Mouse (Mus musculus): ENCODE results near the gene Tmigd3. TPM values are rescaled to one million over a fixed set of nuclear protein-coding genes. Genes with fewer than 3 reads are reported as not detected.

Tmigd3 gene
- polyA plus RNA-seq, 1 experiment from 2014 or later: 0.17 TPM

GRCm38 (mm10) chr3:105868135-105868534 lies 2.6 kb upstream of the Tmigd3 start:
- no peaks in the 10 kb centered on the region for H3K36me3 ChIP-seq (ENCODE audit: control insufficient read depth, insufficient read depth, low read length)
- H3K27me3 ChIP-seq (ENCODE audit: control insufficient read depth, insufficient read depth, low read length): no peaks in the 10 kb centered on the region
- WGBS: 27% methylated on average over 2 of the region's 2 CpGs
- H3K4me3 ChIP-seq (ENCODE audit: low read depth, low read length): no peak overlapping the region
- no peaks in the 10 kb centered on the region for H3K4me1 ChIP-seq (replicated peaks; ENCODE audit: control insufficient read depth, insufficient read depth)
- peak; percentile 29 for DNase-seq (ENCODE audit: low spot score)
- TF ChIP-seq CTCF (IDR thresholded peaks at IDR 0.05; ENCODE audit: low read depth) (no peak), EP300 (optimal IDR thresholded peaks at IDR 0.05) (no peak)
- H3K4me2 ChIP-seq (replicated peaks; ENCODE audit: low read depth): no peak overlapping the region
- H3K27ac ChIP-seq (replicated peaks): peak overlapping the region; percentile 30; the same call in 1 of the 2 replicates
- no peak overlapping the region for H3K9ac ChIP-seq (ENCODE audit: low read length)
- H3K9me3 ChIP-seq (ENCODE audit: control insufficient read depth, low read length): no peaks in the 10 kb centered on the region
- ATAC-seq (ENCODE audit: low FRiP score, low TSS enrichment): peak; percentile 26; the same call in 1 of the 2 replicates

DNA sequence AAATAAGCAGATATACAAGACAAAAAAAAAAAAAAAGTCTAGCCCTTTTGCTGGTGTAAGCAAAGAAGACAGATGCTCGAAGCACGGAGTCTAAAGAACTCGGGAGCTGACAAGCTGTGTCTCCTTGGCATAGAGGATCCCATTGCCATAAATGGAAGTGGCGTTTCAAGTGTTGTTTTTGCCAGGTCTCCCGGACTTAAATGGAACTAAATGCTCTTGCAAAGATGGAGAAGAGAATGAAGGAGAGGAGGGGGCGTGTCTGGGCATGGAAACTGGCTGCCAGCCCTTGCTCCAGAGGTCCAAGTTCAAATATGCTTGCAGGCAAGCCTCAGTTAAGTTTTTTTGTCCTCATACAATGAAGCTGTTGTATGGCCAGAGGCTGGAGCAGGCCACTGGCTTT lies 1.3 kb downstream of the Tmigd3 start:
- DNase-seq (ENCODE audit: low spot score): no peak

DNA sequence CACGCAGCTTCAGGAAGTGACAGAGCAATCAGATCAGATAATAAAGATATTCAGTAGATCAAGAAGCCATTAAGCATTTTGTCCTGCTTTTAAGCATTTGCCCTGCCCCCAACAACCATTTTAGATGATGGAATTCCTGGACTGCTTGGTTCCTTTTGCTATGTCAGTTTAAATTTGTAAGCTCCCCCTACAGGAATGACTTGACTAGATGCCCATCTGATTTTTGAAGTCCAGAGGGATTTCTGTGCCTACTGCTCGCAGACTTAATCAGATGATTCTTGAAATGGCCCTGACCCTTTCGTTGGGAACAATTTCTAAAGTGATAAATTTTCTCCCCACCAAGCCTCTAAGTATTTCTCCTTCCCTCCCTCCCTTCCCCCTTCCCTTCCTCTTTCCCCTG lies 1.9 kb downstream of the Tmigd3 start:
- Histone ChIP-seq H3K27me3 (ENCODE audit: control insufficient read depth, insufficient read depth, low read length) (no peaks in the 10 kb centered on the region), H3K9me3 (ENCODE audit: control insufficient read depth, low read length) (no peaks in the 10 kb centered on the region), H3K27ac (replicated peaks) (peak overlapping the region; percentile 83), H3K4me3 (ENCODE audit: low read depth, low read length) (no peak overlapping the region), H3K4me1 (replicated peaks; ENCODE audit: control insufficient read depth, insufficient read depth) (no peaks in the 10 kb centered on the region), H3K4me2 (replicated peaks; ENCODE audit: low read depth) (no peak overlapping the region), H3K36me3 (ENCODE audit: control insufficient read depth, insufficient read depth, low read length) (no peaks in the 10 kb centered on the region), H3K9ac (ENCODE audit: low read length) (no peak overlapping the region)
- TF ChIP-seq EP300 (optimal IDR thresholded peaks at IDR 0.05) (no peak), CTCF (IDR thresholded peaks at IDR 0.05; ENCODE audit: low read depth) (peak; percentile 28; the same call in 1 of the 2 replicates)
- 34% methylated on average over 3 of the region's 3 CpGs for WGBS
- DNase-seq (ENCODE audit: low spot score) (no peak), ATAC-seq (ENCODE audit: low FRiP score, low TSS enrichment) (no peak)

More for the DNA sequence above, 1.3 kb downstream of the Tmigd3 start:
- H3K9ac ChIP-seq (ENCODE audit: low read length): no peak overlapping the region
- H3K4me2 ChIP-seq (replicated peaks; ENCODE audit: low read depth): no peak overlapping the region
- ATAC-seq (ENCODE audit: low FRiP score, low TSS enrichment): 0 out of 2 replicates have a peak, but pooled peaks have one; percentile 38
- H3K27me3 ChIP-seq (ENCODE audit: control insufficient read depth, insufficient read depth, low read length): no peaks in the 10 kb centered on the region
- no peaks in the 10 kb centered on the region for H3K36me3 ChIP-seq (ENCODE audit: control insufficient read depth, insufficient read depth, low read length)
- peak overlapping the region; percentile 83 for H3K27ac ChIP-seq (replicated peaks)
- H3K4me3 ChIP-seq (ENCODE audit: low read depth, low read length): no peak overlapping the region
- H3K4me1 ChIP-seq (replicated peaks; ENCODE audit: control insufficient read depth, insufficient read depth): no peaks in the 10 kb centered on the region
- no peaks in the 10 kb centered on the region for H3K9me3 ChIP-seq (ENCODE audit: control insufficient read depth, low read length)
- TF ChIP-seq EP300 (optimal IDR thresholded peaks at IDR 0.05) (peak; percentile 16), CTCF (IDR thresholded peaks at IDR 0.05; ENCODE audit: low read depth) (no peak)
- 34% methylated on average over 6 of the region's 6 CpGs for WGBS

DNA sequence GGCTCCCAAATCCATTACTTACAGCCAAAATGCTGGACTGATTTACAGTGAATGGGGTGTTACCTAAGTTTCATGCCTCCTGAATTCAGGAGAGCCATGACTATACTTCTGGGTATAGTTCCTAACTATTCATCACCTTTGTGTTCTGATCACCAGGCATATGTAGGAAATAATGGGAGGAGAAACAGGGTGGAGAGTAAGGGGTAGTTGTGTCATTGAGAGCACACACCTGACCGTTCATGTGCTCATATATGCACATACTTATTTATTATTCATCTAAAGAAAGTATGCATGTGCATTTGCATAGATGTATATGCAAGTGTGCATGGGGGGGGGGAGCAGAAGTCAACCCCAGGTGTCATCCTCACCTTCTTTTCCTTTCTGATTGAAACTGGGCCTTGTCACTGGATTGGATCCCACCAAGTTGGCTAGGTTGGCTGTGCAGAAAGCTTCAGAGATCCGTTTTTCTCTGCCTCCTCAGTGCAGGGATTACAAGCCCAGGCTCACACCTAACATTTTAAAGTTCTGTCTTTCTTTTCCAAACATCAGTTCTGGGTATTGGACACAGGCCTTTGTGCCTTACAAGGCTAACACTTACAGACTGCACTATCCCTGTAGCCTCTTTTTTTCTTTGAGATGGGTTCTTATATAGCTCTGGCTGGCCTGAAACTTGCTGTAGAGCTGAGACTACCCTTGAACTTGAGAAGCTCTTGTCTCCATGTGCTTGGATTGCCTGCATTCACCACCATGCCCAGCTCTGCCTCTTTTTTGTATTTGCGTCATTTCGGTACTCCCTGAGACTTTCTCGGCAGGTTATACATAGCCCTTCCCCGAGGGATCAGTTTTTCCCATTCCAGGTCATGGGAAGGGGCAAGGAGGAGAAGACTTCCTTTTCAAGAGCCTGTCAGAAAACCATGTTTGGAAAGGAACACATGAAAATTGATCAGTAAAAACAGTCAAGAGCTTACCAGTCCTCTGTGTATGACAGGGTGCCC lies 3.0 kb downstream of the Tmigd3 start:
- TF ChIP-seq CTCF (IDR thresholded peaks at IDR 0.05; ENCODE audit: low read depth) (no peak), EP300 (optimal IDR thresholded peaks at IDR 0.05) (no peak)
- no peak for ATAC-seq (ENCODE audit: low FRiP score, low TSS enrichment)

GRCm38 (mm10) chr3:105876022-105876421 lies 5.3 kb downstream of the Tmigd3 start:
- Histone ChIP-seq H3K9me3 (ENCODE audit: control insufficient read depth, low read length) (no peaks in the 10 kb centered on the region), H3K27me3 (ENCODE audit: control insufficient read depth, insufficient read depth, low read length) (no peaks in the 10 kb centered on the region), H3K4me1 (replicated peaks; ENCODE audit: control insufficient read depth, insufficient read depth) (no peaks in the 10 kb centered on the region), H3K36me3 (ENCODE audit: control insufficient read depth, insufficient read depth, low read length) (no peaks in the 10 kb centered on the region), H3K27ac (replicated peaks) (no peak overlapping the region), H3K4me2 (replicated peaks; ENCODE audit: low read depth) (no peak overlapping the region), H3K9ac (ENCODE audit: low read length) (no peak overlapping the region), H3K4me3 (ENCODE audit: low read depth, low read length) (no peak overlapping the region)
- DNase-seq (ENCODE audit: low spot score): no peak
- TF ChIP-seq CTCF (IDR thresholded peaks at IDR 0.05; ENCODE audit: low read depth): no peak
- no peak for TF ChIP-seq EP300 (optimal IDR thresholded peaks at IDR 0.05)
- ATAC-seq (ENCODE audit: low FRiP score, low TSS enrichment): no peak
- WGBS: 69% methylated on average over 5 of the region's 5 CpGs

More for the DNA sequence above, 3.0 kb downstream of the Tmigd3 start:
- WGBS: 79% methylated on average over 6 of the region's 6 CpGs
- no peaks in the 10 kb centered on the region for H3K36me3 ChIP-seq (ENCODE audit: control insufficient read depth, insufficient read depth, low read length)
- H3K9ac ChIP-seq (ENCODE audit: low read length): no peak overlapping the region
- H3K9me3 ChIP-seq (ENCODE audit: control insufficient read depth, low read length): no peaks in the 10 kb centered on the region
- DNase-seq (ENCODE audit: low spot score): no peak
- no peaks in the 10 kb centered on the region for H3K27me3 ChIP-seq (ENCODE audit: control insufficient read depth, insufficient read depth, low read length)
- H3K4me3 ChIP-seq (ENCODE audit: low read depth, low read length): no peak overlapping the region
- no peak overlapping the region for H3K4me2 ChIP-seq (replicated peaks; ENCODE audit: low read depth)
- no peaks in the 10 kb centered on the region for H3K4me1 ChIP-seq (replicated peaks; ENCODE audit: control insufficient read depth, insufficient read depth)
- 0 out of 2 replicates have a peak overlapping the region, but pooled peaks have one; percentile 18 for H3K27ac ChIP-seq (replicated peaks)
